Mouse (Mus musculus): ENCODE results near the gene Sik2.
A peak's percentile ranks its signal among the peaks of the same experiment; 100 is the strongest.

Sik2 gene

DNA sequence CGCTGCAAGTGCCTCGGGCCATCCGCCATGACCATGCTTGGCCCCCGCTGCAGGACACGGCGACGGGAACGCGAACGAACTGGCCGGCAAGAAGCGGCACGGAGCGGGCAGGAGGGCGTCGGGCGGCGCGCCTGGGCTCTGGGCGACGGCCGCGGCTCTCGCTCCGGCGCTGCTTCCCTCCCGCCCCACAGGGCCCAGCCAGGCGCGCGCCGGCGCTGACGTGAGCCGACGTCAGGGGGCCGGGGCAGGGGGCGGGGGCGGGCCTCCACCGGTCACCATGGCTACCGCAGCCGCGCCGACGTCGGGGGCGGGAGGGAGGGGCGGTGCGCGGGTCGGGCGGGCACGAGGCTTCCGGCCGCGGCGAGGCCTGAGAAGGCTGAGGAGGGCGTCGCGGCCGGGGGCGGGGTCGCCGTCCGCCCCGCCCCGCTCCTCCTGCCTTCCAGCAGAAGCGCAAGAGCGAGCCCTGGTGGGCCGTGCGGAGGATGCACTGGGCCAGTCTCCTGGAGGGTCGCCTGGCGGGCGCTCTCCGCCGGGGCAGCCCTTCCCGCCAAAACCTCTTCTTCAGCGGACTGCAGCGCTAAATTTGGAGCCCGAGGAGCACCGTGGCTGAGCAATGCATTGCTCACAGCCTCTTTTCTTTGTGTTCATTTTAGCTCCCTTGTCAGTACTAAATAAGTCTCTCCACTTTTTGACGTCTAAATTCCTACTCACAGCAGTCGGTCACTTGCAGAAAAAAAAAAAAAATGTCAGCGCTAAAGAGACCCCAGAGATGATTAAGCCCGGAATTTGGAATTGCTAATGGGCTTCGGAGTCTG is at the start of gene Sik2:
Gene Sik2 (minus strand): TSS at position 233 of the 815 bp plus-strand sequence.
- DNase-seq (ENCODE audit: low spot score): peak; percentile 75

DNA sequence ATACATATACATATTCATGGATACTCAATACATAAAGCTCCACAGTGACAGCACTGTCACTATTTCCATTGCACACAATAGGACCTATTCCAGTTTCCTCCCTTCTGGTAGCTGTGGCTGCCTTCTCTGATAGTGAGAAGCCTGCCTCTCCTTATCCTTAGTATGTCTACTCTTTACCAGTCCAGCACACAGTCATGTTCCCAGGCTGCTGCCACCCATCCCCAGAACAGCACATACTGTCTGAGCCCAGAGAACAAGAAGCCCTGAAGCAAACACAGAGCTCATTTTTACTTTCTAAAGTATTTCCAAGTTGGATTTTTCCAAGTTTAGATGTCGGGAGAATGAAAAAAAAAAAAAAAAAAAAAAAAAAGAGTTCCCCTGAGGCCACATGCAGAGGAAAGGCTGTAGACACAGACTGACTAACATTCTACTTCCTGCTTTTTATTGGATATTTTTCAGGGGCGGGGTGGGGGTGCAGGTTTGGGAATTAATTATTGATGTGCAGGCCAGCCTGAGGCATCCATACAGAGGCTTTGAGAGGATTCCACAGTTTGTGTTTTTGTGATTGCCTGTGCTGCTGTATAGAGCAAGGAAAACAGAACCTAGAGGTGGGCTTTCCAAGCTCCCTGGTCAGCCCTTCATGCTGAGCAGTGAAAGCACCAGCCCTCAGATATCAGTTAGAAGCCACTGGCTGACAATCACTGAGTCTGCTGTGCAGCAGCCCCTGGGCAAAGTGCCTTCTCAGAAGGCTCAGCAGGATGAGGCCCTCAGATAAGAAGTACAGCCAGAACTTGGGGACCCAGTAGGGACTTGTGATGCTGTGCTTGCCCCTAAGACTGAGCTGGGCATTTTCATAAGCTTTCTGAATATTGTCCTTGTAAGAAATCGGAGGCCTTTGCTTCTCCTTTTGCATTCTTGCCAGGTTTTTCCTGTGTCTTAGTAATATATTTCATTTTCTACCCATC is 47.8 kb upstream of the Sik2 start:
- DNase-seq (ENCODE audit: low spot score): no peak

DNA sequence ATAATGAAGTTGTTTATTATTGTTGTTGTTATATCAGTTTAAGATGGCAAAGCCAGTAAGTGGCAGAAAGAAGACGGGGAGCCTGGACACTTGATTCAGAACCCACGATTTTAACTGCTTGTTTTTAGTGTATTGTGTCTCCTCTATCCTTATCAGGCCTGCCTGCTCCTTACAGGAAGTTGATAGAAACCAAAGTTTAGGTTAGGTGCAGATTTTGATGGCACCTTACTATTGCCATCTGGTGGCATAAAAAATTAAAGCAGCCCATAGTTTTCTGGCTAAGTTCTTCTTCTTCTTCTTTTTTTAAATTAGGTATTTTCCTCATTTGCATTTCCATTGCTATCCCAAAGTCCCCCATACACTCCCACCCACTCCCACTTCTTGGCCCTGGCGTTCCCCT is 43.3 kb upstream of the Sik2 start:
- DNase-seq (ENCODE audit: low spot score): no peak

DNA sequence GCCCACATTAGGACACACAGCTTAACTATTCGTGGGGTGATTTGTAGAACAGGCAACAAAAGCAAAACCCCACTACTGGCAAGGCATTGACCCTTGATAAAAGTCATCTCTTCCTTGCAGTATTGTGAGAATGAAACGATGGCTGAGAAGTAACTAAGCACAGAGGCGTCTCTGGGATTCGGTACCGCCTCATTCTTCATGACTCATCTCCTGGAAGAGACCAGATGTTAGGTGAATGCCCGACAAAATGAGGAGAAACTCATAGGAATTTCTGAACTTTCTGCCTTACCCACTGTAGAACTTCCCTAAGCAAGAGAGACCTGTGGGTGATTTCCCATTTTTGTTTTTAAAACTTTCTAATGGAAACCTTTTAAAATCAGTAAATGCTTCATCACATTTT is 33.3 kb upstream of the Sik2 start:
- no peak for DNase-seq (ENCODE audit: low spot score)

DNA sequence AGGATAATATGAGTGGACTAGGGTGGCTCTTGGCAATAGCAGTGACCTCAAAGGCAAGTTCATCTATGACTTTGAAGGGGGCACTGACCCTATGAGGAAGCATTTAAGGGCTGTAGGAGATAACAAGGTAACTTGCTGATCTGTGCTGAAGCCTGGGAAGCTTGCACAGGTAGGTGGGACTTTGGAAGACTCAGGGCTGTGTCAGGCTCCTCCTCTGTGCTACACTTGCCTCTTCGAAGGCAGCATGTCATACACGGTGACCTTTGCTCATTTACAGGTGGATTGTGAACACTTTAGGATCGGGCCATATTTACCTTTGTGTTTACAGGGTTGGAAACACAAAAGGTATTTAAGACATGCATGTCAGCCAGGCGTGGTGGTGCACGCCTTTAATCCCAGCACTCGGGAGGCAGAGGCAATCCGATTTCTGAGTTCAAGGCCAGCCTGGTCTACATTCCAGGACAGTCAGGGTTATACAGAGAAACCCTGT is 32.7 kb upstream of the Sik2 start:
- no peak for DNase-seq (ENCODE audit: low spot score)

DNA sequence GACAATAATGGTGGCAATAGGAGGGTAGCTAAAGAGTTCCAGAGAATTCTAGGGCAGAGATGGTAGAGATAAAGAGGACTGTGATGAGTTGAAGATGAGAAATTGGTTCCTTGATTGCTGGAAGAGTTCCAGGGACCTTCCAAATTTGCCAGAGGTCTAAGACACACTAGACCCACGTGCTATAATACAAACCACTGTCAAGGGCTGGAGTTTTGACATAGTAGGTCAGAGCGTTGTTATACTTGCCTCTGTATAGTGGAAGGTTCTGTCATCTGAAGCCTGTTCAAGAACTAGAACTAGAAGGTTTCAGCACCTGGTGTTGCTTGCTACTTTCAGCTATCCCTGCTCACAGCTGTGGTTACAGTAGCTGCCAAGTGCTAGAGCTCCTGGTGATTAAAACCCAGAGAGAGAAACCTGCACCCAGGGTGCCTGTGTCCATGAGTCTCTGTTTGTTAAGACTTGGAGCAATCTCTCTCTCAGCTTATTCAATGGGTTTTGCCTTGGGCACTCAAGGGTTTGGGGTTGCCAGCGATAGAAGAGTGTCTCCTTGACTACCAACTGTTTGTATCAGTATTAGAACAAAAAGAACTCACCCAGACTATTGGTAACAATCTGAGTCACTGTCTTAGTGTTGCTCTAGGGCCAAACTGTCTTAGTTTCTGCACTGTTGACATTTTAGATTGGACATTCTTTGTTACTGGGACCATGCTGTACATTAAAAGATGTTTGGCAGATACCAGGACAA is 24.1 kb upstream of the Sik2 start:
- no peak for DNase-seq (ENCODE audit: low spot score)

DNA sequence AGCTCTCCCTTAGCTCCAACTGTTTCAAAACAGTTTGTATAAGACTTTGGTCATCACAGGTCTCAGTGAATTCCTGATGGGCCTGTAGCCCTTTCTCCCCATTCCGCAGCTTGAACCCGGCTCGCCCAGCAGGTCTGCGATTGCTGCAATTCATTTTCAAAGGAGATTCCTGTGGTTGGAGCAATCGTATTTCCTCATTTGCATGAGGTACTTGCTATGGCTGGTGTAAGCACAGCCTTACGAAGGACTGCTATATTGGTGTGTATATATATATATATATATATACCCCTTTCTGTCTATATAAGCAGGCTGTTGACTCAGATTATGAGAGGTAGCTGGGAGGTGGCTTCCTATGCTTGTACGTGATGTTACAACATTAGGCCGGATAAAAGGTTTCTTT is 23.4 kb upstream of the Sik2 start:
- DNase-seq (ENCODE audit: low spot score): no peak

DNA sequence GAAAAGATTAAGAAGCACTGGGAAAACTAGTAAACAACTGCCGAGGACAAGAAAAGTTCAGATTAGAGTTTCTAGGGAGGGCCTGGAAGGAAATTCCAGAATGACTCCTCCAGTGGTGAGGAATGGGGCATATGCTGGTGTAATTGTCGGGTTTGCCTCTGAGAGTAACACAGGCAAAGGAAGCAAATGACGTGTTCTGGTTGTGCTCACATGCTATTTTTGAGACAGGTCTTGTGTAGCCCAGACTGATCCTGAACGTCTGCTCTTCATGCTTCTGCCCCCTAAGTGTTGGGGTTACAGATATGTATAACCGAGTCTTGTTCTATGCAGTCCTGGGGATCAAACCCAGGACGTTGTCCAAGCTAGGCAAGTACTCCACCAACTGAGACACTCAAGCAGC is 22.7 kb upstream of the Sik2 start:
- no peak for DNase-seq (ENCODE audit: low spot score)

DNA sequence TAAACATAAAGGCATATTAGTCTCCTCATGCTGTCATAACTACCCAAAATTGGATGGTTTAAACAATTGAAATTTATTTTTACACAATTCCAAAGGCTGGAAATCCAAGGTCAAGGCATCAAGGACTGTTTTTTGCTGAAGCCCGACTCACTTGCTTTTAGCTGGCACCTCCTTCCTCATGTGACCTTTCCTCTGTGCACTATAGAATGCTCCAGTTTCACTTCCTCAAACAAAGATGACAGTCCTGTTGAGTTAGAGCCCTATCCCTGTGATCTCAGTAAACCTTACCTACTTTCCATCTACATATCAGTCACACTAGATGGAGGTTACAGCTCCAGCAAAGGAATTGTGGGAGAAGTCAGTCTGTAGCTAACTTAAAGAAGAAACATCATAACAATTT is 21.3 kb upstream of the Sik2 start:
- no peak for DNase-seq (ENCODE audit: low spot score)

DNA sequence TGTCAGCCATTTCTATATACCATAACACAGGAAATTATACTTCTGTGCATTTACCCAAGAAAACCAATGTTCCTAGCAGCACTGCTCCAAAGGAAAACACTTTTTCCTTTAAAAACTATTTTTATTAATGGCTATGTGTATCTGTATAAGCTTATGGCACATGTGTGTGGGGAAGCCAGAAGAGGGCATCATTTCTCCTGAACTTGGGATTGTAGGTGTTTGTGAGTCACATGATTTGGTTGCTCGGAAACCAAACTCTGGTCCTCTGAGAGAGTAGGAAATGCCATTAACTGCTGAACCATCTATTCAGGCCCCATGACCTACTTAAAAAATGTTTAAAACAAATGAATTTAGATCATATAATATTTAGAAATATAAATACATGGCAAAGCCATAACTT is 18.1 kb upstream of the Sik2 start:
- DNase-seq (ENCODE audit: low spot score): no peak

DNA sequence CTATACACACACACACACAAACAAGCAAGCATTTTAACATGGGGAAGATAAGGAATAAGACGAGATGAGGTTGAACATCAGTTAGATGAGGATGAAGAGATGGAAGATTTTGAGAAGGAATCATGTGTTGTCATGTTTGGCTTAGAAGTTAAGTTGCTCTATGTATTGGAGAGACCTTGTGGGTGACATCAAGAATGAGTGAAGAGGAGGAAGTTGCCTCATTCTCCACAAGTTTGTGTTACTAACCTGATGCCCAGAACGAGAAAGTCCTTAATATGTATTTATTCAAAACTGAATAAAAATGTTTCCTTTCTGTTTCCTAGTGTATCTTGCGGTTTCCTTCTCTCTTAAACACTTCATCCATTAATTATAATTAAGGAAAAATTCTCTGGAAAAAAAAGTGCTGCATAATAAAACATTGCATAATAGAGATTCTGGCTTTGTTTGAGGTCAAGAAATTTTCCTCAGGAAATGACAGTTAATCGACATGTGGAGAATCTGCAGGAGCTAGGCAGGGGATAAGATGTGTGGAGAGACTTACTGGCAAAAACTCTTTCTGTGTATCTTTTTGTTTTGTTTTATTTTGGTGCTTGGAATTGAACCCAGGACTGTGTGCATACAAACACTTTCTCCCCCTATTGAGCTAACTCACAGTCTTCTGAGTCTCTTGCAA is 12.4 kb upstream of the Sik2 start:
- no peak for DNase-seq (ENCODE audit: low spot score)

DNA sequence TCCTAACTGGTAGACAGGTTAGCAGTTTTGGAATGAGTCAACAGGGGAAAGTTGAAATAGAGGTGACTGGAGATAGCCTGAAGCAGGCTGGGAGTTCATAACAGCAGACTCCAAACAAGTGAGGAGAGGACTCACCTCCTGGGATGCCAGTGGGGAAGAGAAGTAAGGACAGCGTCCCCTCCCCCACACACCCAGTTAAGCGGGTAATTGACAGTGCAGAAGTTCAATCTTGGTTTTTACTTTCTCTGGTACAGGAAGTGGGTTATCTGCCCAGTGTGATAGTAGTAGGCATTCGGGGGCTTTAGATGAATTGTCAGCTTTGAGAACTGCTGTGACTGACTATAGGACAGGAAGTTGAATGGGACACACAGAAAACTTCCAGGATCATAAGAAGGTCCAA is 11.5 kb upstream of the Sik2 start:
- DNase-seq (ENCODE audit: low spot score): no peak

DNA sequence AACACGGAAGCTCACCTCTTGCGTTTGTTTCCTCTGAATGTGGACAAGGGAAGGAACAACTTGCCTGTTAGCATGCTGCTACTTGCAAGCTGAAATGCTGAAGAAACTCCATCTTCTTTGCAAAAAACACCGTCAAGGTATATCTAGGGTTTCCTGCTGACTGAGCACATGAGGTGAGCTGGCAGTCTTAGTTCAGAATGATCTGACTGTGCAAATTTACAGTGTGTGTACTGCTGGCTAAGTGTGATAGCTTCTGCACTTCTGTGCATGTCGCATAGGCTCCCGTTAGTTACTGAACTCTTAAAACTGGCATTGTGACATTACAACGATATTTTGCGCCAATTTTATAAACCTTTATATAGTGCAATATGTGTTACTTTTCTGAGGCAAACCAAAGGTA is 10.8 kb upstream of the Sik2 start:
- DNase-seq (ENCODE audit: low spot score): no peak

DNA sequence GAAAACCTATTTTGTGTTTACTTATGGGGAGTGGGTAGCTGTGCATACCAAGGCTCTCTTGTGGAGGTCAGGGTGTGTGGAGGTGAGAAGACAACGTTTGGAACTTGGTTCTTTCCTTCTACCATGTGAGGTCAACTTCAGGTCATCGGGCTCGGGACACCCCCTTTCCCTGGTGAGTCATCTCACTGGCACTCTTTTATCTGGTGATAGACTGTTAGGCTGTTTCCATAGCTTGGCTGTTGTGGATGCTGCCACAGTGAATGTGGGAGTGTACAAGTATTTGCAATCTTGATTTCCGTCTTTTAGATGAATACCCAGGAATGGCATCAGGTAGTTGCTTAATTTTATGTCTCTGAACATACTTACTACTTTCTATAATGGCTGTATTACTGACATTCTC is 6.9 kb upstream of the Sik2 start:
- no peak for DNase-seq (ENCODE audit: low spot score)

DNA sequence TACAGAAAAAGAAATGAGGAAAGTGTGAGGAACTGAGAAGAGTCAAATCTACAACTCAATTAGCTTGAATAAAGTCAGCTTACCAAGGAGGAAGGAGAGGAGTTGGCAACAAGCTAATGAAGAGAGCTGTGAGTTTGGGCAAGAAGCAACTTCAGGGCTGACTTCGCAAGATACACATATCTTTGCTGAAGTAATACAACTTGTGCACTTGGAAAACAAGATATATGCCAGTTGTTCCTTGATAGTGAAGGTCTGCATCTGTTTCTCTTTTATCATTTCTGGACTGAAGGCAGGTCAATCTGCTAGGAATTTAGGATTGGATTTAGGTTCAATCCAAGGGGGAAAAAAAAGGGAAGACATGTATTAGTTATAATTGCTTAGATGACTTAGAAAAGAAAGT is 4.8 kb upstream of the Sik2 start:
- DNase-seq (ENCODE audit: low spot score): no peak

DNA sequence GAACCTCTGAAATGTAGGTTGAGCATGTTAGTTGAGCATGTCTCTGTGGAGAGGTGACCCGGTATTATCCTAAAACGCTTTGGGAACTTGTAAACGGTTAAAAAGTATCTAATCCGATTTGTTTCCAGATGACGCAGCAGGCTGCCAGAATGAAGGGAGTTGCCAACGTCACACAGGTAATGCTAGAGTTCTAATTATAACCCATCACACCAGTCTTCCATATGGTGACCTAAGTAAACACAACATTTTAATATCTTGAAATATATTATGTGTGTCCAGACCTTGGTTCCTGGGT is 730 bp upstream of the Sik2 start:
- no peak for DNase-seq (ENCODE audit: low spot score)

DNA sequence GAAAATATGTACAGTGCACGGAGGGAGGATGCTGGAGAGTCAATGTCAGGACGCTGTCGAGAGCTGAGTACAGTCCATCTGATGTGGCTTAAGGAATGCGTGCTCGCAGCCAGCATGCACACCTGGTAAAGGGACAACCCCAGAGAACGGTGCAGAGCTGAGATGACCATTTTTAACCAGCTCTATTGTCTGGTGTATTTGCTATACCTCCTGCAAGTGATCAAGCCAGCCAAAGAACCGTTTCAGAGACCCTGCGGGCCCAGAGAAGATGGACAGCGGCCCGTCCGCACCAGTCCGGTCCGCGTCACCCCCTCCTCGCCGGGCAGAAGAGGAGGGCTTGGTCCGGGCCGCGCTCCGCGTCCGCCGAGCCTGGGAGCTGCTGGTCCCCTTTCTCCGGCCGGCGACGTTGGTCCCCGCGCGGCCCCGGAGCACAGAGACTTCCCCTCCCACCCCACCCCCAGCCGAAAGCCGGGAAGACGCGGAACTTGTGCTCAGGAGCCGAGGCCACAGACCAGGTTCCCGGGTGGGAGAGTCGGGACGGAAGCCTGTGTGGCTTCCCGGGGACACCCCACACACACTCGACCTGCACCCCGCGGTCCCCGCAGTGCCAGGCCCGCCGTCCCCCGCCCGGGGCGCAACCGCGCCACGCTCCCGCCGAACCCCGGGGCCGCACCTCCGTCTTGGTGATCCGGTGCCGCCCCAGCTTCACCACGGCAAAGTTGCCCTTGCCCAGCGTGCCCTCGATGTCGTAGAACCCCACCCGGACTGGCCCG is 619 bp downstream of the Sik2 start:
- no peak for DNase-seq (ENCODE audit: low spot score)

DNA sequence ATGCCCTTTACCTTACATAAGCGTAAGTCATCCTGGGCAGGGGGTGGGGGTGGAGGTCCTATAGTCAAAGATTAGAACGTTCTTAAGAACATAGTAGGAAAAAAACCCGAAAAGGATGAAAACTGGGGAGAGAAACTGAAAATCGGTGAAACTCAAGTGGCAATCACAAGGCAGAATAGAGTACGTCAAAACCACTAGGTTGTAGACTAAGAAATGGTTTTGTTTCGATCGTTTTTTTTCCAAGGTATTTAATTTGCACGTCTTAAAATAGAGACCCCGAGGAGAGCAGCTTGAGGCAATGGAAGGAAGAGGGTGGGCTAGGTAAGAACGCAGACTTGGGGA is 1.2 kb downstream of the Sik2 start:
- no peak for DNase-seq (ENCODE audit: low spot score)

DNA sequence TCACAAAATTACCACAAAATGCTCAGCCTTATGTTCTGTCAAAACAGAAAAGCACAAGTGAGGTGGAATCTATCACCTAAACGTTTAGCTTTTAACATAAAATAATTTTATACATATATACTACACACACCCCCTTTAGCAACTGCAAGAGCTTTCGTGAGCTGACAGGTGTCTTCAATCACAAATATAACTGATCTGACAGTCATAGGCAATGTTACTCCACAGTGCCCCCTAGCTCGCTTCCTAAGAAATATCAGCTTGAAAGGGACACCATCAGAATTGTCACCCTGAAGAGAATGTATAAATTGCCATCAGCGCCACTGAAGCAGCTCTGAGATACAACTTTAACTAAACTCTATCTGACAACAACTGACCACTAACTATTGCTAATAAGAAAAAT is 2.0 kb downstream of the Sik2 start:
- no peak for DNase-seq (ENCODE audit: low spot score)

DNA sequence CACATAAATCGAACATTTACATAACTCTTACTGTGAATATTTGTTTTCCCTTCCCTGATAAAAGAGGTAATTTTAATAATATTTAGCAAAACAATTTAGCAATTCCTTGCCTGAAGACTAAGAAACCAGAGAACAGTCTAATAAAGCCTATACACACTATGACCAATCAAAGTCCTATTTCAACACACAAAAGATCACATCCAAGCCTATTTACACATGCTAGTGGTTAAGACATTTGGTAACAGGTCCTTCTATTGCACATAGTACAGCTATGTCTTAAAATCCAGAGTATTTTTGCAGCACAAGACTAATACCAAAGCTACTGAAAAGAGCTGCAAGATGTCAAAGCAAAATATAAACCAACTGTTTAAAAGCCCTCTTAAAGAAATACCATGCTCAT is 4.8 kb downstream of the Sik2 start:
- DNase-seq (ENCODE audit: low spot score): no peak

DNA sequence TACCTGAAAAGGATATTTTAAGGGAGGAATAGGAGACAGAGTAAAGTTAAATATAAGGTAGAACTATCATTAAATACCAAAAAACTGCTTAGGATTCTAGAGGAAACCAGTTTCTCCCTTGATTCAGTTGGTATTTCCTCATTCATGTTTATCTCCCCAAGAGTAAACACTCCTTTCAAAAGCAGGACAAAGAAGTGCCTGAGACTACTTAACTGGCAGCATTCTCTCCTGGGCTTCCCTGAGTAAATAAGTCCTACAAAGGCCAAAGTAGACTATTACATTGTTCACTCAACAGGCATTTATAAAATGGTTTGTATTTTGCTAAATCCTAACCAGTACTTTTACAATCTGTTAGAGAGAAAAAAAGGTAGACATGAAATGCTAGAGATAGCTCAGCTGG is 22.2 kb downstream of the Sik2 start:
- no peak for DNase-seq (ENCODE audit: low spot score)
